Mouse (Mus musculus) MEL (cell line): ENCODE data around the gene Dusp12. TPM values are rescaled to one million over a fixed set of nuclear protein-coding genes. Genes with fewer than 3 reads are reported as not detected.

Experiments
- DNase-seq: peaks from one replicate; pipeline ENCODE4 v3.0.0; 2011; ENCODE audit warnings: low read depth, low spot score
- H3K27ac ChIP-seq: 2 replicates; pipeline ENCODE4 v1.5.1; 2012; ENCODE audit warnings: low read depth, mild to moderate bottlenecking, control low read depth, low read length, moderate library complexity; ENCODE audit not compliant: control insufficient read depth
- H3K27me3 ChIP-seq, 2 experiments: fragments of 150-350 bp in 1 of 2; sonication (generic) in 1 of 2; 2 replicates each; pipeline ENCODE4 v1.6.1; 2012; ENCODE audit warnings: low read length in 2 of 2, mild to moderate bottlenecking in 2 of 2, improper control_type of control experiment in 1 of 2, moderate library complexity in 1 of 2; ENCODE audit not compliant: insufficient read depth in 2 of 2, control insufficient read depth in 1 of 2
- H3K36me3 ChIP-seq, 2 experiments: 2 replicates each; pipeline ENCODE4 v1.6.1; 2012 to 2014; ENCODE audit warnings: low read length in 2 of 2, improper control_type of control experiment in 1 of 2, inconsistent platforms in 1 of 2, mild to moderate bottlenecking in 1 of 2; ENCODE audit not compliant: insufficient read depth in 2 of 2, control insufficient read depth in 1 of 2
- H3K4me1 ChIP-seq, 2 experiments: fragments of 150-350 bp in 1 of 2; sonication (generic) in 1 of 2; 2 replicates each; pipeline ENCODE4 v1.6.1; 2012; ENCODE audit warnings: low read length in 2 of 2, improper control_type of control experiment in 1 of 2, mild to moderate bottlenecking in 1 of 2; ENCODE audit not compliant: insufficient read depth in 2 of 2, control insufficient read depth in 1 of 2
- H3K4me3 ChIP-seq, 2 experiments: fragments of 150-350 bp in 1 of 2; sonication (generic) in 1 of 2; 2 replicates each; pipeline ENCODE4 v1.5.1; 2012; ENCODE audit warnings: low read depth in 2 of 2, low read length in 2 of 2, mild to moderate bottlenecking in 2 of 2, moderate library complexity in 2 of 2, control low read depth in 1 of 2, improper control_type of control experiment in 1 of 2; ENCODE audit not compliant: control insufficient read depth in 1 of 2, insufficient read depth in 1 of 2
- H3K79me2 ChIP-seq: 2 replicates; pipeline ENCODE4 v1.6.1; 2012; ENCODE audit warnings: mild to moderate bottlenecking, low read length, moderate library complexity; ENCODE audit not compliant: control insufficient read depth, poor library complexity, insufficient read depth
- H3K9ac ChIP-seq: 2 replicates; pipeline ENCODE4 v1.6.1; 2012; ENCODE audit warnings: low read depth, mild to moderate bottlenecking, control low read depth, low read length, moderate library complexity; ENCODE audit not compliant: control insufficient read depth, poor library complexity, severe bottlenecking
- H3K9me3 ChIP-seq: fragments of 150-350 bp; sonication (generic); replicated peaks from 2 replicates; pipeline ENCODE4 v1.6.1; 2012; ENCODE audit warnings: mild to moderate bottlenecking, low read length, improper control_type of control experiment, moderate library complexity; ENCODE audit not compliant: insufficient read depth
- CTCF ChIP-seq, 3 experiments: IDR thresholded peaks in 2 of 3; conservative IDR thresholded peaks in 1 of 3; 2 replicates each; pipeline ENCODE4 v1.5.1; 2011 to 2012; ENCODE audit warnings: low read length in 3 of 3, low read depth in 2 of 3, mild to moderate bottlenecking in 2 of 3, improper control_type of control experiment in 1 of 3, inconsistent platforms in 1 of 3, mixed read lengths in 1 of 3, moderate library complexity in 1 of 3; ENCODE audit not compliant: control insufficient read depth in 1 of 3, insufficient read depth in 1 of 3, poor library complexity in 1 of 3, severe bottlenecking in 1 of 3
- ELF1 ChIP-seq: IDR thresholded peaks from 2 replicates; pipeline ENCODE4 v1.6.1; 2014; ENCODE audit warnings: low read depth, mild to moderate bottlenecking, inconsistent platforms, low read length, improper control_type of control experiment, moderate library complexity
- EP300 ChIP-seq, 2 experiments: IDR thresholded peaks; 2 replicates each; pipeline ENCODE4 v1.6.1; 2011; ENCODE audit warnings: improper control_type of control experiment in 2 of 2, low read length in 2 of 2, low read depth in 1 of 2, mild to moderate bottlenecking in 1 of 2
- ETS1 ChIP-seq: IDR thresholded peaks from 2 replicates; pipeline ENCODE4 v1.6.1; 2012; ENCODE audit warnings: low read depth, mild to moderate bottlenecking, inconsistent platforms, low read length, improper control_type of control experiment, moderate library complexity
- GATA1 ChIP-seq: IDR thresholded peaks from 2 replicates; pipeline ENCODE4 v1.6.1; 2011; ENCODE audit warnings: low read depth, low read length, improper control_type of control experiment
- HCFC1 ChIP-seq: IDR thresholded peaks from 2 replicates; pipeline ENCODE4 v1.6.1; 2012; ENCODE audit warnings: low read depth, mild to moderate bottlenecking, inconsistent platforms, low read length, improper control_type of control experiment, moderate library complexity
- JUND ChIP-seq: IDR thresholded peaks from 2 replicates; pipeline ENCODE4 v1.6.1; 2011; ENCODE audit warnings: low read depth, mild to moderate bottlenecking, improper control_type of control experiment, low read length
- MEF2A ChIP-seq: IDR thresholded peaks from 2 replicates; pipeline ENCODE4 v1.6.1; 2014; ENCODE audit warnings: low read depth, mild to moderate bottlenecking, inconsistent platforms, low read length, improper control_type of control experiment; ENCODE audit not compliant: poor library complexity, insufficient replicate concordance, severe bottlenecking; ENCODE audit errors: extremely low read depth
- MXI1 ChIP-seq: IDR thresholded peaks from 2 replicates; pipeline ENCODE4 v1.6.1; 2011; ENCODE audit warnings: mild to moderate bottlenecking, low read depth, low read length, improper control_type of control experiment
- MYC ChIP-seq: IDR thresholded peaks from 2 replicates; pipeline ENCODE4 v1.6.1; 2011; ENCODE audit warnings: low read depth, mild to moderate bottlenecking, low read length, improper control_type of control experiment, moderate library complexity
- NELFE ChIP-seq: IDR thresholded peaks from 2 replicates; pipeline ENCODE4 v1.6.1; 2011; ENCODE audit warnings: low read depth, low read length, improper control_type of control experiment
- POLR2AphosphoS2 ChIP-seq: IDR thresholded peaks from 2 replicates; pipeline ENCODE4 v1.6.1; 2011; ENCODE audit warnings: low read length, improper control_type of control experiment
- RCOR1 ChIP-seq: IDR thresholded peaks from 2 replicates; pipeline ENCODE4 v1.6.1; 2012; ENCODE audit warnings: low read depth, mild to moderate bottlenecking, inconsistent platforms, low read length, improper control_type of control experiment
- SMC3 ChIP-seq: IDR thresholded peaks from 2 replicates; pipeline ENCODE4 v1.6.1; 2011; ENCODE audit warnings: low read depth, low read length, improper control_type of control experiment
- USF1 ChIP-seq: IDR thresholded peaks from 2 replicates; pipeline ENCODE4 v1.6.1; 2014; ENCODE audit warnings: low read depth, mild to moderate bottlenecking, inconsistent platforms, low read length, improper control_type of control experiment, moderate library complexity
- ZMIZ1 ChIP-seq: IDR thresholded peaks from 2 replicates; pipeline ENCODE4 v1.6.1; 2012; ENCODE audit warnings: low read depth, mild to moderate bottlenecking, inconsistent platforms, low read length, improper control_type of control experiment, moderate library complexity
- polyA plus RNA-seq, 2 experiments: library from polyadenylated mRNA; stranded (reverse) in 1 of 2; unstranded in 1 of 2; fragments of >175 nt in 1 of 2; fragments of >200 nt in 1 of 2; gene quantifications; 2 replicates each; pipeline versions ENCODE4 v1.2.1 to v1.2.4; 2012; ENCODE audit warnings: low replicate concordance in 2 of 2, low read depth in 1 of 2; ENCODE audit not compliant: insufficient read length in 2 of 2, insufficient read depth in 1 of 2, missing spikeins in 1 of 2
- total RNA-seq: library from RNA; depleted of rRNA; stranded (reverse); fragments of 300-350 nt; gene quantifications from 2 replicates; pipeline ENCODE4 v1.2.3, GENCODE M21; 2012

Dusp12 gene
- total and polyA plus RNA-seq, 3 experiments: 33.8 to 50.0 TPM; not detected in 1

- no peak overlapping the region for H3K9ac ChIP-seq
- H3K4me3 ChIP-seq: no peak overlapping the region
- H3K9me3 ChIP-seq: no peaks in the 10 kb centered on the region
- H3K27me3 ChIP-seq: no peaks in the 10 kb centered on the region
- H3K4me1 ChIP-seq: peaks cover 7 to 8% of the 10 kb centered on the region in 2 experiments
- no peak for TF ChIP-seq ELF1
- no peak for TF ChIP-seq MYC
- no peak for TF ChIP-seq HCFC1
- TF ChIP-seq MXI1: no peak
- no peak for TF ChIP-seq RCOR1
- TF ChIP-seq ZMIZ1: no peak
- no peak for TF ChIP-seq POLR2AphosphoS2
- TF ChIP-seq USF1: no peak
- TF ChIP-seq NELFE: no peak
- no peak for TF ChIP-seq ETS1
- no peak for TF ChIP-seq JUND
- no peak for TF ChIP-seq CTCF (IDR thresholded peaks at IDR 0.05 in 2 of 3, conservative IDR thresholded peaks at IDR 0.05 in 1 of 3; ENCODE audit: control insufficient read depth in 1 of 3, insufficient read depth in 1 of 3, low read depth in 2 of 3, low read length in 3 of 3, poor library complexity in 1 of 3, severe bottlenecking in 1 of 3)
- DNase-seq: no peak
- peaks cover 14 to 15% of the 10 kb centered on the region in 2 experiments for H3K36me3 ChIP-seq
- peaks cover 8% of the 10 kb centered on the region for H3K79me2 ChIP-seq
- no peak overlapping the region for H3K27ac ChIP-seq
These were observed 8.4 kb downstream of the Dusp12 start for GRCm38 (mm10) chr1:170876906-170877305.

- peak; percentile 37 for DNase-seq
- TF ChIP-seq MEF2A (no peak), MXI1 (no peak; the same call in 1 of the 2 replicates), RCOR1 (0 out of 2 replicates have a peak, but pooled peaks have one; percentile 7), SMC3 (no peak), ETS1 (peak; percentile 64; the same call in 1 of the 2 replicates), EP300 (IDR thresholded peaks at IDR 0.05; ENCODE audit: low read depth in 1 of 2, low read length in 2 of 2) (peak; percentile 19 to 52; a peak in 2 of 4 replicates), GATA1 (peak; percentile 52; the same call in 1 of the 2 replicates), MYC (peak; percentile 55; the same call in 1 of the 2 replicates)
- H3K4me3 ChIP-seq: no peak overlapping the region
- H3K9ac ChIP-seq: no peak overlapping the region
- H3K4me1 ChIP-seq: peaks cover 7 to 8% of the 10 kb centered on the region in 2 experiments
- H3K36me3 ChIP-seq: peaks cover 14 to 15% of the 10 kb centered on the region in 2 experiments
- no peaks in the 10 kb centered on the region for H3K27me3 ChIP-seq
- no peaks in the 10 kb centered on the region for H3K9me3 ChIP-seq
- peak overlapping the region; percentile 2; the same call in 1 of the 2 replicates for H3K27ac ChIP-seq
- peaks cover 1% of the 10 kb centered on the region; the same call in 1 of the 2 replicates for H3K79me2 ChIP-seq
These were observed 9.7 kb downstream of the Dusp12 start for GRCm38 (mm10) chr1:170875676-170876075.
